Mouse (Mus musculus): ENCODE data around the gene Slc24a5.

Gene Slc24a5

GRCm38 (mm10) chr2:125119381-125120110, 51.6 kb downstream of the Slc24a5 start:
- no peak for DNase-seq (ENCODE audit: extremely low read depth, insufficient read length, low spot score)

DNA sequence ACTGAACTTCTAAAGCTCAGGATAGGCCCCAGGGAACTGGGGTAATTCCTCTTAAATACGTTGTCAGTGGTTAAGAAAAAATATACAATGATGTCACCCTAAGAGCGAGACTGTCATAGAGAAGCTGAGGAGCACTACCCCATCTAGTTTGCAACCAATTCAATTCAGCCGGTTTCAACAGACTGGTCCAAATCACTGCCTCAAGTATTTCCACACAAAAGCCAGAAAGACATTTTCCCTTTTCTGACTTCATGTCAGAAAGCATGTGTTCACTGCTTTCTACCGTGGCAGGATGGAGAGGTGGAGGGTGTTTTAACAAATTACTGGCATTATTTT, 54.3 kb downstream of the Slc24a5 start:
- no peak for DNase-seq (ENCODE audit: extremely low read depth, insufficient read length, low spot score)

GRCm38 (mm10) chr2:125122624-125123476, 54.9 kb downstream of the Slc24a5 start:
- peak; percentile 68 for DNase-seq (ENCODE audit: extremely low read depth, insufficient read length, low spot score)

- DNase-seq (ENCODE audit: extremely low read depth, insufficient read length, low spot score): peak; percentile 85
Measured at GRCm38 (mm10) chr2:125123477-125123852, 55.5 kb downstream of the Slc24a5 start, which contains the start of gene Myef2. Myef2 (minus strand) TSS chr2:125123661.

- DNase-seq (ENCODE audit: extremely low read depth, insufficient read length, low spot score): no peak
Measured at GRCm38 (mm10) chr2:125125824-125126223, 57.9 kb downstream of the Slc24a5 start.

GRCm38 (mm10) chr2:125126792-125127191, 58.9 kb downstream of the Slc24a5 start:
- no peak for DNase-seq (ENCODE audit: extremely low read depth, insufficient read length, low spot score)

DNA sequence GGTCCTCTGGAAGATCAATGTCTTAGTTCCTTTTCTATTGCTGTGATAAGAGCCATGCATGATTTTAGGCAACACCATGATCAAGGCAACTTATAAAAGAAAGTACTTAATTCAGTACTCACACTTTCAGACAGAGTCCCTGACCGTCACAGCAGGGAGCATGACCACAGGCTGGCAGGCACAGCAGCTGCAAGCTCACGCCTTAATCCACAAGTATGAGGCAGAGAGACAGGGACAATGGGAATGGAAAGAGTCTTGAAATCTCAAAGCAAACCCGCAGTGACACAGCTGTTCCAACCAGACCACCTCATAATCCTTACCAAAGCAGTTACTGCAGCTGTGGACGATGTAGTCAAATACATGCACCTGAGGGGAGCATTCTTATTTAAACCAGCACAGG, 66.2 kb downstream of the Slc24a5 start:
- DNase-seq (ENCODE audit: extremely low read depth, insufficient read length, low spot score): no peak

- peak; percentile 20 for DNase-seq (ENCODE audit: extremely low read depth, insufficient read length, low spot score)
Measured at GRCm38 (mm10) chr2:125135903-125136811, 68.2 kb downstream of the Slc24a5 start, which contains the start of gene Ctxn2. Ctxn2 (plus strand) TSS chr2:125136692.

DNA sequence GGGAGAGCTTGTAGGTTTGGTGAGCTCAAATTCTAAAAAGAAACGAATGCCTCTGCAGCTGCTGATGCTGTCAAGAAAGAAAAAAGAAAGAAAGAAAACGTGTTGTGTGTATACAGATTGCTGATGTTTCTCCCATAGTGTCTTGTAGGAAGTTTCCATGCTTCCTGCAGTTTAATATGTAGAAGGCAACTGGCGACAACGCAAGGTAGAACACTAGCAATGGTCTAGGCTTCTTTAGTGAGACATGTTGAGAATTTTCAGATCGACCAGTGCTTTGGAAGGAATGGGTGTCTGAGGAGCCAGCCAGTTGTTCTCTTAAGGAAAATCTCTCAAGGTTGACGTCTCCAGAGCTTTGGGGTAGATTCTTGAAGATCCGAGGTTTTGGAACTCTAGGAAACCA, 68.9 kb downstream of the Slc24a5 start:
- DNase-seq (ENCODE audit: extremely low read depth, insufficient read length, low spot score): no peak

Measured in 3134 (cell line).